Mouse (Mus musculus) ES-Bruce4 (cell line): Measurements from ENCODE around the gene Lrp1. TPM values are rescaled to one million over a fixed set of nuclear protein-coding genes. Genes with fewer than 3 reads are reported as not detected.

Source experiments
- H3K27ac ChIP-seq: 2 replicates; pipeline ENCODE4 v1.5.1; 2012; ENCODE audit warnings: low read length, inconsistent platforms; ENCODE audit not compliant: insufficient read depth
- H3K27me3 ChIP-seq: 2 replicates; pipeline ENCODE4 v1.6.1; 2012; ENCODE audit warnings: mild to moderate bottlenecking, low read length, inconsistent platforms; ENCODE audit not compliant: control insufficient read depth, poor library complexity, insufficient read depth, severe bottlenecking
- H3K36me3 ChIP-seq: 2 replicates; pipeline ENCODE4 v1.6.1; 2012; ENCODE audit warnings: inconsistent platforms, mild to moderate bottlenecking, low read length, moderate library complexity; ENCODE audit not compliant: control insufficient read depth, poor library complexity, insufficient read depth, severe bottlenecking
- H3K4me1 ChIP-seq: one replicate; pipeline ENCODE4 v1.8.1; 2011; ENCODE audit warnings: low read length; ENCODE audit not compliant: control insufficient read depth, insufficient read depth
- H3K4me3 ChIP-seq: 2 replicates; pipeline ENCODE4 v1.5.1; 2011; ENCODE audit warnings: low read depth, mild to moderate bottlenecking, low read length
- H3K9ac ChIP-seq: 2 replicates; pipeline ENCODE4 v1.6.1; 2012; ENCODE audit warnings: low read depth, mild to moderate bottlenecking, inconsistent platforms; ENCODE audit not compliant: poor library complexity, severe bottlenecking
- H3K9me3 ChIP-seq: replicated peaks from 2 replicates; pipeline ENCODE4 v1.6.1; 2012; ENCODE audit warnings: mild to moderate bottlenecking, low read length, inconsistent platforms; ENCODE audit not compliant: control insufficient read depth, poor library complexity, insufficient read depth, severe bottlenecking
- CTCF ChIP-seq: IDR thresholded peaks from one replicate; pipeline ENCODE4 v1.8.1; 2011; ENCODE audit warnings: low read depth, low read length
- EP300 ChIP-seq: IDR thresholded peaks from 2 replicates; pipeline ENCODE4 v1.6.1; 2011; ENCODE audit warnings: low read depth, low read length; ENCODE audit not compliant: insufficient read depth
- POLR2A ChIP-seq: IDR thresholded peaks from one replicate; pipeline ENCODE4 v1.8.1; 2011; ENCODE audit warnings: low read length; ENCODE audit not compliant: insufficient read depth
- polyA plus RNA-seq: library from polyadenylated mRNA; stranded (reverse); fragments of >200 nt; gene quantifications from 2 replicates; pipeline ENCODE4 v1.2.4, GENCODE M21; 2011; ENCODE audit warnings: low read depth; ENCODE audit not compliant: missing spikeins, insufficient read depth, insufficient read length

Gene Lrp1
- polyA plus RNA-seq, 1 experiment = 41.3 TPM

GRCm38 (mm10) chr10:127572281-127572680 lies 48.7 kb downstream of the Lrp1 start:
- no peaks in the 10 kb centered on the region for H3K4me1 ChIP-seq
- no peak overlapping the region for H3K4me3 ChIP-seq
- no peaks in the 10 kb centered on the region for H3K9me3 ChIP-seq
- H3K27me3 ChIP-seq = no peaks in the 10 kb centered on the region
- H3K9ac ChIP-seq = no peak overlapping the region
- no peak for TF ChIP-seq EP300
- TF ChIP-seq POLR2A = no peak
- TF ChIP-seq CTCF = no peak
- H3K36me3 ChIP-seq = no peaks in the 10 kb centered on the region
- no peak overlapping the region for H3K27ac ChIP-seq

GRCm38 (mm10) chr10:127570937-127571641 lies 49.9 kb downstream of the Lrp1 start:
- H3K4me1 ChIP-seq = no peaks in the 10 kb centered on the region
- H3K9ac ChIP-seq = no peak overlapping the region
- no peaks in the 10 kb centered on the region for H3K9me3 ChIP-seq
- H3K27ac ChIP-seq = no peak overlapping the region
- H3K27me3 ChIP-seq = no peaks in the 10 kb centered on the region
- TF ChIP-seq EP300 (no peak), POLR2A (no peak), CTCF (no peak)
- H3K4me3 ChIP-seq = no peak overlapping the region
- H3K36me3 ChIP-seq = no peaks in the 10 kb centered on the region

- Histone ChIP-seq H3K4me1 (no peaks in the 10 kb centered on the region), H3K9ac (no peak overlapping the region), H3K4me3 (no peak overlapping the region), H3K27me3 (no peaks in the 10 kb centered on the region), H3K9me3 (no peaks in the 10 kb centered on the region), H3K27ac (no peak overlapping the region), H3K36me3 (no peaks in the 10 kb centered on the region)
- no peak for TF ChIP-seq CTCF
- TF ChIP-seq EP300 = no peak
- TF ChIP-seq POLR2A = no peak
These were observed 50.6 kb downstream of the Lrp1 start for GRCm38 (mm10) chr10:127570384-127570783.

- Histone ChIP-seq H3K9me3 (no peaks in the 10 kb centered on the region), H3K4me1 (no peaks in the 10 kb centered on the region), H3K36me3 (no peaks in the 10 kb centered on the region), H3K4me3 (no peak overlapping the region), H3K27ac (no peak overlapping the region), H3K27me3 (no peaks in the 10 kb centered on the region), H3K9ac (no peak overlapping the region)
- no peak for TF ChIP-seq EP300
- TF ChIP-seq CTCF = peak; percentile 79
These were observed 51.5 kb downstream of the Lrp1 start for GRCm38 (mm10) chr10:127569450-127569849.

GRCm38 (mm10) chr10:127566553-127567326 lies 54.2 kb downstream of the Lrp1 start:
- Histone ChIP-seq H3K27ac (no peak overlapping the region), H3K4me3 (no peak overlapping the region), H3K9ac (no peak overlapping the region), H3K36me3 (no peaks in the 10 kb centered on the region), H3K27me3 (no peaks in the 10 kb centered on the region), H3K4me1 (peaks cover 5% of the 10 kb centered on the region), H3K9me3 (no peaks in the 10 kb centered on the region)
- TF ChIP-seq POLR2A = no peak
- no peak for TF ChIP-seq CTCF
- no peak for TF ChIP-seq EP300

GRCm38 (mm10) chr10:127564301-127564700 lies 56.6 kb downstream of the Lrp1 start:
- Histone ChIP-seq H3K27me3 (no peaks in the 10 kb centered on the region), H3K36me3 (no peaks in the 10 kb centered on the region), H3K4me3 (no peak overlapping the region), H3K4me1 (peaks cover 5% of the 10 kb centered on the region), H3K27ac (peak overlapping the region; percentile 27; the same call in 1 of the 2 replicates), H3K9me3 (no peaks in the 10 kb centered on the region), H3K9ac (no peak overlapping the region)
- TF ChIP-seq CTCF = no peak
- no peak for TF ChIP-seq EP300
- no peak for TF ChIP-seq POLR2A
